Comparison of ENCODE assay signal across 12 mouse cellular contexts in the genomic region with DNA sequence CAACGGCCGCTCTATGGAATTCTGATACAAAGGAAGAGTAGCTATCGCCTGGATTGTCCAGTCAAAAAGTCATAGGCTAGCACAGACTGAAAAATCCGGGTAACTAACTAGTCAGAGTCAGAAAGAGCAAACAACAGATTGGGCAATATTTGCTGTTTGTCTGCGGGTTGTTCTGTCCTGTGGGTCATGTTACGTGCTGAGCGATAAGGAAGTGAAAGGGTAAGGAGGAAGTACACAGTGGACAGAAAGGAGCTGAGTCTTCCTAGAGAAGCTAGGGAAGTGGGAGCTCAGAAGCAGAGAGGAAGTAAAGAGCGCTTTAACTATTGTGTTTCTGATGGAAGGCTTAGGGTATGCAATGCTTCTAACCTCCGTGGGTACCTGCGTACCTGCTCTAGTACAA. TPM values are rescaled to one million over a fixed set of nuclear protein-coding genes. Genes with fewer than 3 reads are reported as not detected.
DNase-seq lines count a peak whose midpoint lies in the region; ATAC-seq lines count a peak whose summit lies in the region.
"Had no signal": no experiment of that assay in that cellular context is flagged by ENCODE, and none has a peak within 500 bp of the region (broad histone marks: within the 10 kb centered on the region; RNA-seq: fewer than 3 reads in every experiment).

No protein-coding gene starts in this region.

- H3K4me3 ChIP-seq in heart, embryonic 10.5 days = no peak overlapping the region
- H3K4me3 ChIP-seq in hindbrain, embryonic 10.5 days = no peak overlapping the region
- H3K4me3 ChIP-seq: left cerebral cortex, adult 2 months; neural tube, embryonic 15.5 days had no signal

- H3K36me3 ChIP-seq in heart, embryonic 10.5 days = no peaks in the 10 kb centered on the region
- no peaks in the 10 kb centered on the region for H3K36me3 ChIP-seq in hindbrain, embryonic 10.5 days
- H3K36me3 ChIP-seq: neural tube, embryonic 15.5 days had no signal

- DNase-seq in heart, embryonic 10.5 days (ENCODE audit: low spot score) = no peak
- no peak for DNase-seq in heart, postnatal 4 days
- DNase-seq in B cell, adult 2 months = peak; percentile 24 to 40
- no peak for DNase-seq in right cerebral cortex, postnatal 14 days
- DNase-seq in embryo, embryonic 10 days (ENCODE audit: low spot score) = no peak
- DNase-seq in hindbrain, embryonic 10.5 days (ENCODE audit: low spot score) = no peak
- DNase-seq: adrenal gland, adult 8-10 months; forebrain, postnatal 0 days had no signal

- peaks cover 23% of the 10 kb centered on the region for H3K4me1 ChIP-seq in heart, embryonic 10.5 days
- peaks cover 15% of the 10 kb centered on the region for H3K4me1 ChIP-seq in hindbrain, embryonic 10.5 days (replicated peaks)
- H3K4me1 ChIP-seq: neural tube, embryonic 15.5 days had no signal

- peak; percentile 90 to 94 for ATAC-seq in hematopoietic stem cell, adult 5-6 weeks (replicated peaks in 1 of 2; ENCODE audit: insufficient read depth in 1 of 2, low FRiP score in 2 of 2, low TSS enrichment in 1 of 2, low read depth in 1 of 2, poor library complexity in 2 of 2, severe bottlenecking in 2 of 2)
- peak; percentile 80 for ATAC-seq in megakaryocyte, adult 5-6 weeks (ENCODE audit: poor library complexity, severe bottlenecking)
- ATAC-seq: forebrain, postnatal 0 days had no signal

- no peaks in the 10 kb centered on the region for H3K9me3 ChIP-seq in heart, embryonic 10.5 days
- H3K9me3 ChIP-seq in hindbrain, embryonic 10.5 days = no peaks in the 10 kb centered on the region
- H3K9me3 ChIP-seq: neural tube, embryonic 15.5 days had no signal

- WGBS in heart, embryonic 10.5 days = 75% methylated on average over 10 of the region's 10 CpGs
- WGBS in hindbrain, embryonic 10.5 days = 86% methylated on average over 10 of the region's 10 CpGs

- H3K27ac ChIP-seq in heart, embryonic 10.5 days = 0 out of 2 replicates have a peak overlapping the region, but pooled peaks have one; percentile 38
- H3K27ac ChIP-seq in hindbrain, embryonic 10.5 days = no peak overlapping the region
- H3K27ac ChIP-seq: left cerebral cortex, adult 2 months; neural tube, embryonic 15.5 days had no signal

- H3K27me3 ChIP-seq in heart, embryonic 10.5 days (ENCODE audit: insufficient read depth, poor library complexity, severe bottlenecking) = no peaks in the 10 kb centered on the region
- no peaks in the 10 kb centered on the region for H3K27me3 ChIP-seq in hindbrain, embryonic 10.5 days (ENCODE audit: insufficient read depth, poor library complexity, severe bottlenecking)
- H3K27me3 ChIP-seq: neural tube, embryonic 15.5 days had no signal

RNA-seq across cellular contexts. Expression of gene Eed, which starts 38.8 kb away (rescaled TPM):
- 59.8 and 74.4 TPM in 2 replicates for polyA plus RNA-seq in heart, embryonic 10.5 days (2016; fragmentation: Nextera tagmentation; extraction: Ambion mirVana)
- total RNA-seq in heart, postnatal 4 days (2021) = 10 to 100 TPM; 34.7 to 37.8 TPM
- 175 and 180 TPM in 2 replicates for total RNA-seq in hematopoietic stem cell, adult 5-6 weeks (2017)
- 126 and 156 TPM in 2 replicates for total RNA-seq in megakaryocyte, adult 5-6 weeks (2015)
- total RNA-seq in megakaryocyte, adult 5-6 weeks (2017) = 114 and 124 TPM in 2 replicates
- polyA plus RNA-seq in hindbrain, embryonic 10.5 days (2016; fragmentation: Nextera tagmentation; extraction: Ambion mirVana) = 68.3 and 81.1 TPM in 2 replicates

Comparison
In these comparisons a context has a peak if more than half of its experiments do, and no peak if none do; other contexts are left out.
1. DNase-seq: peak in B cell, adult 2 months (2 of 2); none in heart, embryonic 10.5 days (single experiment), heart, postnatal 4 days (single experiment), right cerebral cortex, postnatal 14 days (single experiment), embryo, embryonic 10 days (single experiment) and hindbrain, embryonic 10.5 days (single experiment).